Mouse (Mus musculus): ENCODE measurements around the gene Taf10.

- TF ChIP-seq CTCF (IDR thresholded peaks at IDR 0.05; ENCODE audit: borderline replicate concordance, control insufficient read depth, extremely low read depth, insufficient read depth, low read length, poor library complexity) (no peak), POLR2A (IDR thresholded peaks at IDR 0.05; ENCODE audit: control insufficient read depth, extremely low read depth, insufficient read depth, low read length, poor library complexity) (no peak)
These were observed 41.0 kb downstream of the Taf10 start for GRCm38 (mm10) chr7:105703184-105703583.

Measured in thymus, adult 2 months (tissue).